Mouse (Mus musculus) stomach, postnatal 0 days (tissue): ENCODE results near the gene Nuak2. TPM values are rescaled to one million over a fixed set of nuclear protein-coding genes. Genes with fewer than 3 reads are reported as not detected.
"Not testable (repeated sequence)": the region's sequence is repeated elsewhere in the genome, so short reads cannot be mapped to it uniquely, and the experiment has no call there.

Experiments
- ATAC-seq: fragments of 200-750 bp; cut with Nextera tagmentation; 2 replicates; pipeline ENCODE4 v1.8.0; 2017; ENCODE audit not compliant: low FRiP score, low TSS enrichment
- DNase-seq: peaks from one replicate; pipeline ENCODE4 v3.0.0-alpha.2; 2016; ENCODE audit warnings: low spot score
- H3K27ac ChIP-seq: fragments of 300-500 bp; sonication (generic); replicated peaks from 2 replicates; pipeline ENCODE4 v1.5.1; 2014; ENCODE audit warnings: mild to moderate bottlenecking, control low read depth
- H3K27me3 ChIP-seq: fragments of 300-500 bp; sonication (generic); 2 replicates; pipeline ENCODE4 v1.6.1; 2014; ENCODE audit warnings: low read length; ENCODE audit not compliant: control insufficient read depth, insufficient read depth
- H3K36me3 ChIP-seq: fragments of 300-500 bp; sonication (generic); 2 replicates; pipeline ENCODE4 v1.6.1; 2014; ENCODE audit warnings: low read length, mixed read lengths; ENCODE audit not compliant: control insufficient read depth, insufficient read depth
- H3K4me1 ChIP-seq: fragments of 300-500 bp; sonication (generic); replicated peaks from 2 replicates; pipeline ENCODE4 v1.6.1; 2014; ENCODE audit warnings: antibody characterized with exemption; ENCODE audit not compliant: control insufficient read depth, insufficient read depth
- H3K4me2 ChIP-seq: fragments of 300-500 bp; sonication (generic); replicated peaks from 2 replicates; pipeline ENCODE4 v1.6.1; 2014; ENCODE audit warnings: low read depth, mild to moderate bottlenecking, control low read depth, moderate library complexity
- H3K4me3 ChIP-seq: fragments of 300-500 bp; sonication (generic); 2 replicates; pipeline ENCODE4 v1.5.1; 2014; ENCODE audit warnings: low read depth, low read length, control low read depth
- H3K9ac ChIP-seq: fragments of 300-500 bp; sonication (generic); 2 replicates; pipeline ENCODE4 v1.6.1; 2014; ENCODE audit warnings: mild to moderate bottlenecking, low read length, control low read depth, mixed read lengths
- H3K9me3 ChIP-seq: fragments of 300-500 bp; sonication (generic); 2 replicates; pipeline ENCODE4 v1.6.1; 2016; ENCODE audit warnings: low read length; ENCODE audit not compliant: control insufficient read depth
- CTCF ChIP-seq: IDR thresholded peaks from 2 replicates; pipeline ENCODE4 v1.5.1; 2016; ENCODE audit warnings: antibody characterized with exemption, low read depth, mild to moderate bottlenecking, moderate library complexity
- EP300 ChIP-seq: optimal IDR thresholded peaks from 2 replicates; pipeline ENCODE3; 2016; ENCODE audit warnings: antibody characterized with exemption
- WGBS: fragments of 180-500 bp; shearing (Covaris S2); extraction: QIAGEN DNeasy Blood & Tissue Kit; methylation state at CpG from one replicate; pipeline ENCODE4 v1.1.7; 2014; 5-methylcytosine and 5-hydroxymethylcytosine counted together
- polyA plus RNA-seq: library from polyadenylated mRNA; unstranded; fragments of >200 nt; fragmentation: Nextera tagmentation; extraction: Ambion mirVana; gene quantifications from 2 replicates; pipeline ENCODE4 v1.2.1, GENCODE M21; 2015

The Nuak2 gene
- polyA plus RNA-seq, 1 experiment from 2014 or later = 6.2 TPM

DNA sequence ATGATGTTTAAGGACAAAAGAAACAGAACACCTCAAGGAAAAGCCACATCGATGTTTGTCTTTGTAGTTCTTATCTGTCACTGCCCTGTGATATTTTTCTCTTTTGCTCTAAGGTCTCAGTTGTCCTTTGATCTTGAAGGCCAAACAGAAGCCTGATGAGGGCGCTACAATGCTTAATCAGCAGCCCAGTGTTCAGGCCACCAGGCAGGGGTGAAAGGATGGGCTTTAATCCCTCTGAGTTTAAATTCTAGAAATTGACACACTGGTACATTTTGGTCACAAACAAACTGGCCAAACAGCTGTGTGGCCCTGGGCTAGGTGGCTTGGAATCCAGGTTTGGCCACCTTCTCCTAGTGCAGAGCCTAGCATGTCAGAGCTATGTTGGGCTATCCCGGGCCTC lies 39.2 kb upstream of the Nuak2 start:
- WGBS = 44% methylated on average over 3 of the region's 3 CpGs
- ATAC-seq = no peak

DNA sequence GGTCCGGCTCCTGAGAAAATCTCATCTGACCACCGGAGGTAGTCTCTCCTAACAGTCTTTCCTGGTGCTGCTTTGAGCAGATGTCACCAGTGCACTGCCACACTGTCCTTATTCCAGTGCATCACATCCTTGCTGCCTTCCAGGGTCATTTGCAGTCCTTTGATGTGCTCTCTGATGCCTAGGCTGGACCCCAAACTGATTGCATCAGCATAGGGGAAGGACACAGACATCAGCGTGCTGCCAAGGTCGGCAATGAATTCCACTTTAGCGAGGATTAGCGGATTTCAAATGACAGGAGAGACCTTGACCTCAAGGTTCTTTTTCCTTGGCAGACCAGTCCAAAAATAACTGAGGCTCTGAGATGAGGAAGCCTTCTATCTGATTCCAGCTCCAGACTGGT lies 38.8 kb upstream of the Nuak2 start:
- ATAC-seq = no peak
- no peaks in the 10 kb centered on the region for H3K27me3 ChIP-seq
- H3K9me3 ChIP-seq = no peaks in the 10 kb centered on the region
- no peak overlapping the region for H3K4me2 ChIP-seq
- no peak overlapping the region for H3K27ac ChIP-seq
- H3K36me3 ChIP-seq = no peaks in the 10 kb centered on the region
- WGBS = 62% methylated on average over 6 of the region's 6 CpGs
- DNase-seq = no peak
- no peak overlapping the region for H3K9ac ChIP-seq
- H3K4me3 ChIP-seq = no peak overlapping the region
- no peaks in the 10 kb centered on the region for H3K4me1 ChIP-seq
- TF ChIP-seq CTCF (no peak), EP300 (no peak)

More for the DNA sequence above, 39.2 kb upstream of the Nuak2 start:
- H3K9me3 ChIP-seq = no peaks in the 10 kb centered on the region
- DNase-seq = no peak
- no peak overlapping the region for H3K4me2 ChIP-seq
- H3K36me3 ChIP-seq = no peaks in the 10 kb centered on the region
- no peaks in the 10 kb centered on the region for H3K4me1 ChIP-seq
- no peak overlapping the region for H3K9ac ChIP-seq
- no peaks in the 10 kb centered on the region for H3K27me3 ChIP-seq
- H3K27ac ChIP-seq = no peak overlapping the region
- TF ChIP-seq EP300 = no peak
- TF ChIP-seq CTCF = no peak
- no peak overlapping the region for H3K4me3 ChIP-seq

DNA sequence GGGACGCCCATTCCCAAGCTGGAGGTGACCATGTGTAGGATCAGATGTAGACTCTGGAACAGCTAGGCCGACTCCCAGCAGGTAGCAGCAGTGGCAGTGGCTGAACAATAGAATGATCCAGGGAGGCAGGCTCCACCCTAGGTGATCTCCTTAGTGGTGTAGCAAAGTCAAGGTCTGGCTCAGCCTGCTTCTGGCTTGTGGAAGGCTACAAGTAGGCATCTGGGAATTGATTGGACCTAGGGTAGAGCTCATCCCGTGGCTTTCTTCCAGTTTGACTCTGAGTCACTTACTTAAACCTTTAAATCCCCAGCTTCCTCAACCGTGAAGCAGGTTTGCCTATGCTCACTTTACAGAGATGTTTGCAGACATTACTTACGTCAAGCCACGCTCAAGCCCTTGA lies 35.3 kb upstream of the Nuak2 start:
- 47% methylated on average over 6 of the region's 6 CpGs for WGBS
- not testable (repeated sequence) for ATAC-seq

DNA sequence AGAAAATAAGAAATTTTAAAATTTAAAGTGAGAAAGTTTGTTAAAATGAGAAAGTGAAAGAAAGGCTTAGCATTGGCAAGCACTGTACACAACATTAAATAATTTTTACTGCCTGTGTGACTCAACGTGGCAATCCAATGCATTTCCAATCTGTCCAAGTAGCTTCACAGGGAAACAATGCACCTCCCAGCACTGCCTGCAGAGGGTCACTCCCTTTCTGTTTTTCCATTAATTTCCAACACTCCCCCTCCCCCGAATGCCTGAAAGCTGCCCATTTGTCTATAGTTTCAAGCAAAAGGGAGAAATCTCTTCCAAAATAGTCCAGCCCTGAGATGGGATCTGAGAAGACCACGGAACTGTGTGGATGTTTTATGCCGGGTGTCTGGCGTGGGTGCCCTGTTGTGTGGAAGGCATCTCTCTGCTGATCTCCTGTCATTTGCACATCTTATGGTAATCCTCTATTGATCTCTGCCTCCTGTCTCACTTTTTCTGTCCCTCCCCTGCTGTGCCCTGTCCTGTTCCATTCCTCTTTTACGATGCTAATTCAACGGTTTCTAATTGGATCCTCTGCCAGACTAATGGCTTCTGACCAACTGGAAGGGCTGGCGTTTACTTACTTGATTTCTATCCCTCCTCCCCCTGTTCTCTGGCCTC lies 34.3 kb upstream of the Nuak2 start:
- H3K4me1 ChIP-seq = no peaks in the 10 kb centered on the region
- no peak overlapping the region for H3K4me3 ChIP-seq
- H3K9ac ChIP-seq = no peak overlapping the region
- H3K36me3 ChIP-seq = no peaks in the 10 kb centered on the region
- no peak overlapping the region for H3K4me2 ChIP-seq
- no peak for ATAC-seq
- H3K27me3 ChIP-seq = no peaks in the 10 kb centered on the region
- 43% methylated on average over 8 of the region's 8 CpGs for WGBS
- no peaks in the 10 kb centered on the region for H3K9me3 ChIP-seq
- DNase-seq = no peak
- no peak overlapping the region for H3K27ac ChIP-seq
- TF ChIP-seq EP300 (no peak), CTCF (no peak)

More for the DNA sequence above, 35.3 kb upstream of the Nuak2 start:
- not testable (repeated sequence) for H3K4me1 ChIP-seq, H3K4me2 ChIP-seq, H3K27ac ChIP-seq, H3K4me3 ChIP-seq, DNase-seq, H3K27me3 ChIP-seq, H3K36me3 ChIP-seq, H3K9ac ChIP-seq, H3K9me3 ChIP-seq

DNA sequence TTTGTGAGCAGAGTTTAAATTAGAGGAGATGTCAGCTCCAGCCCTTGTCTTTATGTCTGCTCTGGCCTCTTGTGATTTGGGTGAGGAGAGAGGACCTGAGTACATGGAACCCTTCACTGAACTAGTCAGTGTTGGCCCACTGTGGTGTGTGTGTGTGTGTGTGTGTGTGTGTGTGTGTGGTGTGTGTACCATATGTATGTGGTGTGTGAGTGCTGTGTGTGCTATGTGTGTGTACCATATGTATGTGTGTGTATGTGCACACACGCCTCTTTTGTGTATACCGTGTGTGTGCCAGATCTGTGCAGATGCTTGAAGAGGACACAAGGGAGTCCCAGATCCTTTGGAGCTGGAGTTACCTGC lies 33.8 kb upstream of the Nuak2 start:
- no peak overlapping the region for H3K9ac ChIP-seq
- 100% methylated on average over 2 of the region's 2 CpGs for WGBS
- H3K27me3 ChIP-seq = no peaks in the 10 kb centered on the region
- ATAC-seq = no peak
- no peaks in the 10 kb centered on the region for H3K36me3 ChIP-seq
- TF ChIP-seq CTCF = no peak
- no peak for TF ChIP-seq EP300
- H3K4me2 ChIP-seq = no peak overlapping the region
- no peaks in the 10 kb centered on the region for H3K9me3 ChIP-seq
- no peaks in the 10 kb centered on the region for H3K4me1 ChIP-seq
- H3K27ac ChIP-seq = no peak overlapping the region
- no peak for DNase-seq
- H3K4me3 ChIP-seq = no peak overlapping the region

DNA sequence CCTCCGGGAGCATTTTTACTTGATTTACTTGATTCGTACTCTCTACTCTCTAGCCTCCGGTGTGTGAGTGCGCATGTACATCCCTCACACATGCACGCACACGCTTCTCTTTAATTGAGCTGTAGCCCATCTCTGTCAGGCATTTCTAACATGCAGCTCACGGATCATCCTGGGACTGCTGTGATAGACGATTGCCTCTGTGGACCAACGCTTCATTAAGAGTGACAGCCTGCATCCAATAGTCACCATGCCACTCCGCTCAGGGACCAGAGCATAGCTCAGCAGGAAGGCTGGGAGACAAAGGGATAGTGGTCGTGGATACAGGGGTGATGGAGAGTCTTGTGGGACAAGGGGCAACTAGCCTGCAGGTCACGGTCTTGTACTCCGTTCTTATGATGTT lies 32.9 kb upstream of the Nuak2 start:
- Histone ChIP-seq H3K27ac (no peak overlapping the region), H3K27me3 (no peaks in the 10 kb centered on the region), H3K4me1 (no peaks in the 10 kb centered on the region), H3K9me3 (no peaks in the 10 kb centered on the region), H3K4me2 (no peak overlapping the region), H3K9ac (no peak overlapping the region), H3K36me3 (no peaks in the 10 kb centered on the region), H3K4me3 (no peak overlapping the region)
- TF ChIP-seq EP300 = no peak
- TF ChIP-seq CTCF = no peak
- no peak for ATAC-seq
- no peak for DNase-seq
- 87% methylated on average over 13 of the region's 13 CpGs for WGBS
